Mouse (Mus musculus): ENCODE measurements around the gene Mtf1. TPM values are rescaled to one million over a fixed set of nuclear protein-coding genes. Genes with fewer than 3 reads are reported as not detected.

Gene Mtf1
- polyA plus RNA-seq, 1 experiment, result 8.9 TPM

GRCm38 (mm10) chr4:124811347-124811975 lies 9.6 kb downstream of the Mtf1 start:
- DNase-seq, result no peak
- Histone ChIP-seq H3K4me1 (ENCODE audit: control insufficient read depth, insufficient read depth, low read length) (peaks cover 7% of the 10 kb centered on the region), H3K4me3 (ENCODE audit: insufficient read depth, low read depth, low read length) (no peak overlapping the region), H3K27ac (ENCODE audit: insufficient read depth, low read depth, low read length) (no peak overlapping the region), H3K36me3 (ENCODE audit: control insufficient read depth, insufficient read depth, low read length) (no peaks in the 10 kb centered on the region), H3K27me3 (replicated peaks; ENCODE audit: control insufficient read depth, insufficient read depth, low read length) (no peaks in the 10 kb centered on the region)
- no peak for TF ChIP-seq POLR2A (IDR thresholded peaks at IDR 0.05; ENCODE audit: low read depth, low read length)
- TF ChIP-seq CTCF (conservative IDR thresholded peaks at IDR 0.05; ENCODE audit: insufficient read depth, insufficient read length, low read depth, low read length), result no peak
- whole genome bisulfite sequencing, result 73% methylated on average over 9 of the region's 9 CpGs

DNA sequence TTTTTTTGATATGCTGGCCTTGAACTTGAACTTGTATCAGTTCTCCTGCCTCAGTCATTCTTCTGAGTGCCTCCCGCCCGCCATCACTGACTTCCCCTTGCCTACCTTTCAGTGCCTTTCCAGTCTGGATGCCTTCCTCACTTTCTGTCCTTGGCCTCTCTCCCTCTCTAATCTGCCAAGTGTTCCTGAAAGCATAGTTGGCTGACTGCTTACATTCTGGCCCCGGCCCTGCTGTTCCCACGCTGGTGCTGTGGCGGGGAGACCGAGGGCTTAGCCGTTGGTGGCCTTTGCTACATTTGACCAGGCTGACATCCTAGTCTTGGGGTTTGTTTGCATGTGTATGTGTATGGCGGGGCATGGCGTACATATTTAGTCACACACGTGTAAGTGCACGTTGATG lies 14.0 kb downstream of the Mtf1 start:
- Histone ChIP-seq H3K4me1 (ENCODE audit: control insufficient read depth, insufficient read depth, low read length) (peaks cover 6% of the 10 kb centered on the region; the same call in 1 of the 2 replicates), H3K4me3 (ENCODE audit: insufficient read depth, low read depth, low read length) (no peak overlapping the region), H3K27ac (ENCODE audit: insufficient read depth, low read depth, low read length) (no peak overlapping the region), H3K36me3 (ENCODE audit: control insufficient read depth, insufficient read depth, low read length) (no peaks in the 10 kb centered on the region), H3K27me3 (replicated peaks; ENCODE audit: control insufficient read depth, insufficient read depth, low read length) (no peaks in the 10 kb centered on the region)
- WGBS, result 91% methylated on average over 11 of the region's 11 CpGs
- TF ChIP-seq CTCF (conservative IDR thresholded peaks at IDR 0.05; ENCODE audit: insufficient read depth, insufficient read length, low read depth, low read length), result no peak
- no peak for TF ChIP-seq POLR2A (IDR thresholded peaks at IDR 0.05; ENCODE audit: low read depth, low read length)
- no peak for DNase-seq

GRCm38 (mm10) chr4:124817803-124818202 lies 15.9 kb downstream of the Mtf1 start:
- Histone ChIP-seq H3K4me3 (ENCODE audit: insufficient read depth, low read depth, low read length) (no peak overlapping the region), H3K27ac (ENCODE audit: insufficient read depth, low read depth, low read length) (no peak overlapping the region), H3K4me1 (ENCODE audit: control insufficient read depth, insufficient read depth, low read length) (peaks cover 6% of the 10 kb centered on the region; the same call in 1 of the 2 replicates), H3K36me3 (ENCODE audit: control insufficient read depth, insufficient read depth, low read length) (no peaks in the 10 kb centered on the region), H3K27me3 (replicated peaks; ENCODE audit: control insufficient read depth, insufficient read depth, low read length) (no peaks in the 10 kb centered on the region)
- WGBS, result 11% methylated on average over 6 of the region's 6 CpGs
- TF ChIP-seq POLR2A (IDR thresholded peaks at IDR 0.05; ENCODE audit: low read depth, low read length) (no peak), CTCF (conservative IDR thresholded peaks at IDR 0.05; ENCODE audit: insufficient read depth, insufficient read length, low read depth, low read length) (no peak)
- peak; percentile 88 for DNase-seq

DNA sequence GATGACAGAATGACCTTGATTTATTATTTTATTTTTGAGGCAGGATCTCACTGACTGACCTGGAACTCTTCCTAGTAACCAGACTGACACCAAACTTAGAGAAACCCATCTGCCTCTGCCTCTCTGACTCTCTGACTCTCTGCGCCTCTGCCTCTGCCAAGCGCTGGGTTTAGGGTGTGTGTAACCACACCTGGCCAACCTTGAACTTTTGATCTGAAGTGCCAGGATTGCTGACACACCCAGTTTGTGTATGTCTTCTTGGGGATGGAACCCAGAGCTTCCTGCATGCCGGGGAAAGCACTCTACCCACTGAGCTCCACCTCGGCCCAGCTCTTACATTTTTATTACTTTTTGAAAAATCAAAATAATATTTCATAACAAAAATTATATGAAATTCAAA lies 16.9 kb downstream of the Mtf1 start:
- 87% methylated on average over 4 of the region's 4 CpGs for WGBS
- no peak overlapping the region for H3K27ac ChIP-seq (ENCODE audit: insufficient read depth, low read depth, low read length)
- no peaks in the 10 kb centered on the region for H3K36me3 ChIP-seq (ENCODE audit: control insufficient read depth, insufficient read depth, low read length)
- DNase-seq, result no peak
- H3K4me1 ChIP-seq (ENCODE audit: control insufficient read depth, insufficient read depth, low read length), result peaks cover 6% of the 10 kb centered on the region; the same call in 1 of the 2 replicates
- H3K4me3 ChIP-seq (ENCODE audit: insufficient read depth, low read depth, low read length), result no peak overlapping the region
- H3K27me3 ChIP-seq (replicated peaks; ENCODE audit: control insufficient read depth, insufficient read depth, low read length), result no peaks in the 10 kb centered on the region
- TF ChIP-seq POLR2A (IDR thresholded peaks at IDR 0.05; ENCODE audit: low read depth, low read length) (no peak), CTCF (conservative IDR thresholded peaks at IDR 0.05; ENCODE audit: insufficient read depth, insufficient read length, low read depth, low read length) (no peak)

GRCm38 (mm10) chr4:124824967-124825366 lies 23.1 kb downstream of the Mtf1 start:
- no peaks in the 10 kb centered on the region for H3K27me3 ChIP-seq (replicated peaks; ENCODE audit: control insufficient read depth, insufficient read depth, low read length)
- 91% methylated on average over 6 of the region's 6 CpGs for WGBS
- TF ChIP-seq CTCF (conservative IDR thresholded peaks at IDR 0.05; ENCODE audit: insufficient read depth, insufficient read length, low read depth, low read length), result no peak
- TF ChIP-seq POLR2A (IDR thresholded peaks at IDR 0.05; ENCODE audit: low read depth, low read length), result no peak

GRCm38 (mm10) chr4:124825371-124825965 lies 23.6 kb downstream of the Mtf1 start:
- WGBS, result 96% methylated on average over 21 of the region's 21 CpGs
- no peak for DNase-seq
- Histone ChIP-seq H3K27ac (ENCODE audit: insufficient read depth, low read depth, low read length) (no peak overlapping the region), H3K36me3 (ENCODE audit: control insufficient read depth, insufficient read depth, low read length) (no peaks in the 10 kb centered on the region), H3K4me3 (ENCODE audit: insufficient read depth, low read depth, low read length) (no peak overlapping the region), H3K4me1 (ENCODE audit: control insufficient read depth, insufficient read depth, low read length) (no peaks in the 10 kb centered on the region), H3K27me3 (replicated peaks; ENCODE audit: control insufficient read depth, insufficient read depth, low read length) (no peaks in the 10 kb centered on the region)
- TF ChIP-seq CTCF (conservative IDR thresholded peaks at IDR 0.05; ENCODE audit: insufficient read depth, insufficient read length, low read depth, low read length) (no peak), POLR2A (IDR thresholded peaks at IDR 0.05; ENCODE audit: low read depth, low read length) (no peak)

More at GRCm38 (mm10) chr4:124824967-124825366, 23.1 kb downstream of the Mtf1 start:
- H3K4me1 ChIP-seq (ENCODE audit: control insufficient read depth, insufficient read depth, low read length), result no peaks in the 10 kb centered on the region
- DNase-seq, result no peak
- no peaks in the 10 kb centered on the region for H3K36me3 ChIP-seq (ENCODE audit: control insufficient read depth, insufficient read depth, low read length)
- no peak overlapping the region for H3K4me3 ChIP-seq (ENCODE audit: insufficient read depth, low read depth, low read length)
- no peak overlapping the region for H3K27ac ChIP-seq (ENCODE audit: insufficient read depth, low read depth, low read length)

- 66% methylated on average over 5 of the region's 5 CpGs for WGBS
- no peaks in the 10 kb centered on the region for H3K4me1 ChIP-seq (ENCODE audit: control insufficient read depth, insufficient read depth, low read length)
- H3K36me3 ChIP-seq (ENCODE audit: control insufficient read depth, insufficient read depth, low read length), result no peaks in the 10 kb centered on the region
- H3K27me3 ChIP-seq (replicated peaks; ENCODE audit: control insufficient read depth, insufficient read depth, low read length), result no peaks in the 10 kb centered on the region
- no peak for DNase-seq
- H3K4me3 ChIP-seq (ENCODE audit: insufficient read depth, low read depth, low read length), result no peak overlapping the region
- no peak overlapping the region for H3K27ac ChIP-seq (ENCODE audit: insufficient read depth, low read depth, low read length)
- no peak for TF ChIP-seq CTCF (conservative IDR thresholded peaks at IDR 0.05; ENCODE audit: insufficient read depth, insufficient read length, low read depth, low read length)
- TF ChIP-seq POLR2A (IDR thresholded peaks at IDR 0.05; ENCODE audit: low read depth, low read length), result no peak
Observed at GRCm38 (mm10) chr4:124829671-124830070, 27.8 kb downstream of the Mtf1 start.
